Mouse (Mus musculus) liver, embryonic 12.5 days (tissue): Measurements from ENCODE around the gene Hoxd3. TPM values are rescaled to one million over a fixed set of nuclear protein-coding genes. Genes with fewer than 3 reads are reported as not detected.

Experiments used
- ATAC-seq: fragments of 200-750 bp; cut with Nextera tagmentation; 2 replicates; pipeline ENCODE4 v1.8.0; 2017; ENCODE audit warnings: moderate number of reproducible peaks, mild to moderate bottlenecking, moderate library complexity
- H3K27ac ChIP-seq: fragments of 300-500 bp; sonication (generic); 2 replicates; pipeline ENCODE4 v1.5.1; 2016; ENCODE audit warnings: mild to moderate bottlenecking
- H3K27me3 ChIP-seq: fragments of 300-500 bp; sonication (generic); replicated peaks from 2 replicates; pipeline ENCODE4 v1.6.1; 2016; ENCODE audit warnings: mild to moderate bottlenecking, moderate library complexity
- H3K36me3 ChIP-seq: fragments of 300-500 bp; sonication (generic); 2 replicates; pipeline ENCODE4 v1.6.1; 2016; ENCODE audit warnings: mild to moderate bottlenecking, moderate library complexity
- H3K4me1 ChIP-seq: fragments of 300-500 bp; sonication (generic); 2 replicates; pipeline ENCODE4 v1.6.1; 2016
- H3K4me2 ChIP-seq: fragments of 300-500 bp; sonication (generic); 2 replicates; pipeline ENCODE4 v1.6.1; 2016; ENCODE audit warnings: mild to moderate bottlenecking, moderate library complexity
- H3K4me3 ChIP-seq: fragments of 300-500 bp; sonication (generic); 2 replicates; pipeline ENCODE4 v1.5.1; 2016; ENCODE audit warnings: mild to moderate bottlenecking, moderate library complexity
- H3K9ac ChIP-seq: fragments of 300-500 bp; sonication (generic); 2 replicates; pipeline ENCODE4 v1.6.1; 2016; ENCODE audit warnings: mild to moderate bottlenecking, moderate library complexity
- H3K9me3 ChIP-seq: fragments of 300-500 bp; sonication (generic); replicated peaks from 2 replicates; pipeline ENCODE4 v1.6.1; 2016; ENCODE audit warnings: mild to moderate bottlenecking, moderate library complexity
- WGBS: fragments of 180-500 bp; shearing (Covaris S2); methylation state at CpG from one replicate; pipeline ENCODE4 v1.1.7; 2016; ENCODE audit not compliant: insufficient replicate concordance; 5-methylcytosine and 5-hydroxymethylcytosine counted together
- polyA plus RNA-seq: library from polyadenylated mRNA; unstranded; fragments of >200 nt; fragmentation: Nextera tagmentation; extraction: Ambion mirVana; gene quantifications from 2 replicates; pipeline ENCODE4 v1.2.1, GENCODE M21; 2016

The Hoxd3 gene
- polyA plus RNA-seq, 1 experiment from 2014 or later: 0.18 TPM

- H3K9ac ChIP-seq: no peak overlapping the region
- 2% methylated on average over 72 of the region's 78 CpGs for WGBS
- H3K27me3 ChIP-seq: peaks cover 96% of the 10 kb centered on the region
- peak overlapping the region; percentile 19 for H3K4me3 ChIP-seq
- no peaks in the 10 kb centered on the region for H3K9me3 ChIP-seq
- peaks cover 13% of the 10 kb centered on the region for H3K4me1 ChIP-seq
- no peaks in the 10 kb centered on the region for H3K36me3 ChIP-seq
- no peak for ATAC-seq
- H3K27ac ChIP-seq: no peak overlapping the region
- peak overlapping the region; percentile 24; the same call in 1 of the 2 replicates for H3K4me2 ChIP-seq
Observed at GRCm38 (mm10) chr2:74681594-74682531, 29.9 kb upstream of the Hoxd3 start.

GRCm38 (mm10) chr2:74682796-74683195 is 28.9 kb upstream of the Hoxd3 start:
- no peak overlapping the region for H3K9ac ChIP-seq
- H3K27ac ChIP-seq: no peak overlapping the region
- peaks cover 13% of the 10 kb centered on the region for H3K4me1 ChIP-seq
- ATAC-seq: no peak
- H3K27me3 ChIP-seq: peaks cover 96% of the 10 kb centered on the region
- H3K9me3 ChIP-seq: no peaks in the 10 kb centered on the region
- H3K4me3 ChIP-seq: 0 out of 2 replicates have a peak overlapping the region, but pooled peaks have one; percentile 19
- no peaks in the 10 kb centered on the region for H3K36me3 ChIP-seq
- peak overlapping the region; percentile 18; the same call in 1 of the 2 replicates for H3K4me2 ChIP-seq
- WGBS: 3% methylated on average over 40 of the region's 51 CpGs

- Histone ChIP-seq H3K27ac (no peak overlapping the region), H3K27me3 (peaks cover 96% of the 10 kb centered on the region), H3K36me3 (no peaks in the 10 kb centered on the region), H3K9me3 (no peaks in the 10 kb centered on the region), H3K9ac (no peak overlapping the region), H3K4me3 (no peak overlapping the region), H3K4me2 (no peak overlapping the region), H3K4me1 (peaks cover 13% of the 10 kb centered on the region)
- 4% methylated on average over 18 of the region's 18 CpGs for WGBS
- no peak for ATAC-seq
Observed at GRCm38 (mm10) chr2:74683471-74683951, 28.2 kb upstream of the Hoxd3 start.

GRCm38 (mm10) chr2:74684106-74684505 is 27.6 kb upstream of the Hoxd3 start:
- Histone ChIP-seq H3K27ac (no peak overlapping the region), H3K4me1 (peaks cover 13% of the 10 kb centered on the region), H3K27me3 (peaks cover 96% of the 10 kb centered on the region), H3K9ac (no peak overlapping the region), H3K4me3 (no peak overlapping the region), H3K4me2 (no peak overlapping the region), H3K36me3 (no peaks in the 10 kb centered on the region), H3K9me3 (no peaks in the 10 kb centered on the region)
- 1% methylated on average over 12 of the region's 12 CpGs for WGBS
- ATAC-seq: no peak

- ATAC-seq: no peak
- 11% methylated on average over 4 of the region's 4 CpGs for WGBS
- no peak overlapping the region for H3K4me2 ChIP-seq
Observed at GRCm38 (mm10) chr2:74685059-74685603, 26.6 kb upstream of the Hoxd3 start.

GRCm38 (mm10) chr2:74686301-74686987 is 25.3 kb upstream of the Hoxd3 start:
- Histone ChIP-seq H3K27me3 (peaks cover 94% of the 10 kb centered on the region), H3K4me1 (peaks cover 13% of the 10 kb centered on the region), H3K4me3 (no peak overlapping the region), H3K27ac (no peak overlapping the region), H3K36me3 (no peaks in the 10 kb centered on the region), H3K9me3 (no peaks in the 10 kb centered on the region), H3K9ac (no peak overlapping the region), H3K4me2 (no peak overlapping the region)
- no peak for ATAC-seq
- WGBS: 7% methylated on average over 17 of the region's 17 CpGs

More at GRCm38 (mm10) chr2:74685059-74685603, 26.6 kb upstream of the Hoxd3 start:
- Histone ChIP-seq H3K27me3 (peaks cover 96% of the 10 kb centered on the region), H3K4me1 (peaks cover 13% of the 10 kb centered on the region), H3K27ac (no peak overlapping the region), H3K9ac (no peak overlapping the region), H3K4me3 (no peak overlapping the region), H3K36me3 (no peaks in the 10 kb centered on the region), H3K9me3 (no peaks in the 10 kb centered on the region)

GRCm38 (mm10) chr2:74686988-74687697 is 24.6 kb upstream of the Hoxd3 start:
- WGBS: 2% methylated on average over 27 of the region's 27 CpGs
- Histone ChIP-seq H3K9ac (no peak overlapping the region), H3K9me3 (no peaks in the 10 kb centered on the region), H3K27ac (no peak overlapping the region), H3K36me3 (no peaks in the 10 kb centered on the region), H3K4me2 (no peak overlapping the region), H3K4me3 (no peak overlapping the region), H3K4me1 (peaks cover 8% of the 10 kb centered on the region), H3K27me3 (peaks cover 94% of the 10 kb centered on the region)
- ATAC-seq: no peak

GRCm38 (mm10) chr2:74687698-74688555 is 23.8 kb upstream of the Hoxd3 start:
- H3K9ac ChIP-seq: no peak overlapping the region
- no peaks in the 10 kb centered on the region for H3K9me3 ChIP-seq
- peaks cover 94% of the 10 kb centered on the region for H3K27me3 ChIP-seq
- no peak for ATAC-seq
- no peak overlapping the region for H3K4me3 ChIP-seq
- 2% methylated on average over 31 of the region's 31 CpGs for WGBS
- H3K27ac ChIP-seq: no peak overlapping the region
- H3K4me1 ChIP-seq: peaks cover under 1% of the 10 kb centered on the region; the same call in 1 of the 2 replicates
- no peaks in the 10 kb centered on the region for H3K36me3 ChIP-seq
- no peak overlapping the region for H3K4me2 ChIP-seq

- Histone ChIP-seq H3K9me3 (no peaks in the 10 kb centered on the region), H3K36me3 (no peaks in the 10 kb centered on the region), H3K27me3 (peaks cover 94% of the 10 kb centered on the region), H3K4me1 (no peaks in the 10 kb centered on the region), H3K4me2 (no peak overlapping the region), H3K9ac (no peak overlapping the region), H3K4me3 (no peak overlapping the region), H3K27ac (no peak overlapping the region)
- no peak for ATAC-seq
- 5% methylated on average over 12 of the region's 12 CpGs for WGBS
Observed at GRCm38 (mm10) chr2:74688795-74689573, 22.7 kb upstream of the Hoxd3 start.

GRCm38 (mm10) chr2:74689574-74690337 is 22.0 kb upstream of the Hoxd3 start:
- no peak for ATAC-seq
- Histone ChIP-seq H3K4me1 (no peaks in the 10 kb centered on the region), H3K27me3 (peaks cover 94% of the 10 kb centered on the region), H3K9me3 (no peaks in the 10 kb centered on the region), H3K4me3 (no peak overlapping the region), H3K27ac (no peak overlapping the region), H3K9ac (no peak overlapping the region), H3K36me3 (no peaks in the 10 kb centered on the region), H3K4me2 (no peak overlapping the region)
- WGBS: 2% methylated on average over 24 of the region's 24 CpGs
